Mouse (Mus musculus): ENCODE data around the gene Zfp810.

Zfp810 gene

DNA sequence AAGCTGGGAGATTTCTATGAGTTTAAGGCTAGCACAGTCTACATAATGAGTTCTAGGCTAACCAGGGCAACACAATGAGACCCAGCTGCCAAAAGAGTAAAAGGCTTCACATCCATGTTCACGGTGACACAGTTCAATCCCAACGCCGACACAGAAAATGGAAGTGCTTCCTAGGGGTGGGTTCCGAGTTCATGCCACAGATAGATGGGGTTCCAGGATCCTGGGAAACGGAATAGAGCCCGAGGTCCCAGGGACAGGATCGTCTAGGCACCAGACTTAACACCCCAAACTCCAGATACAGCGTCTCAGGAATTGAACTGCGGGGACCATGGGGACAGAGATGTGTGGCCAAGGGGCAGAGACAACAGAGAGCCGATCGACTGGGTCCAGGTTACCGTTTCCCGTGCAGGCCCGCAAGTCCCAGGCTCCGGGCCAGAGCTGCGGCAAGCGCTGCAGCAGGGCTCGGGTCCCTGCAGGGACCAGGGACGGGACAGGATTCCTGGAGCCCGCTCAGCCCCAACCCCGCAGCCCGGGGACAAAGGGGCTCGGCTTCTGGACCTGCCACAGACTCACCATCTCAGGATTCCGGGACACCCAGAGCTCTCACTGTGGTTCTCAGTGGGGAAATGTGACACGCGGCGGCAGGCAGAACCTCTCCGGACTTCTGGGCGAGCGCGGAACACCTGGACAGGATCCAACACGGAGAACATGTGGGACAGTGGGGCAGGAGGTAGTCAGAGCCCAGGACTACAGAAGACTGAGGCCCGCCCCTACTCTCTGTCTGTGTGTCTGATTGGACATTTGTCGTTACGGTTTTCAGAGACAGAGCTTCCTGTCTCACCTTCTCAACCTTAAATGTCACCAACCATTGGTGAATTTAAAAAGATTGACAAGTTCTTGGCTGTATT lies 48.0 kb downstream of the Zfp810 start, which contains the start of gene Zfp599:
Gene Zfp599 (minus strand): TSS at position 712 of the 908 bp plus-strand sequence.
- peak; percentile 49 for DNase-seq

DNA sequence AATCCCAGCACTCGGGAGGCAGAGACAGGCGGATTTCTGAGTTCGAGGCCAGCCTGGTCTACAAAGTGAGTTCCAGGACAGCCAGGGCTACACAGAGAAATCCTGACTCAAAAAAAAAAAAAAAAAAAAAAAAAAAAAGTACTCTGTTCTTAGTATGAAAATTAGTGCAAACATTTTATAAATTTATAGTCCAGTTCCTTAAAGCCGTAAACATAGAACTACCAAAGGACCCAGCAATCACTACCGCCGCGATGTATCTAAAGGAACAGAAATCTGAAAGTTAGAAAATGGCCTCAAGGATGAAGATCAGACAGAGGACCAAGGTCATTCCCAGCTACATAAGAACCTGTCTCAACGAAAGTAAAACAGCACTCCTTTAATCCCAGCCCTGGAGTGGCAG lies 48.7 kb downstream of the Zfp810 start:
- no peak for DNase-seq

DNA sequence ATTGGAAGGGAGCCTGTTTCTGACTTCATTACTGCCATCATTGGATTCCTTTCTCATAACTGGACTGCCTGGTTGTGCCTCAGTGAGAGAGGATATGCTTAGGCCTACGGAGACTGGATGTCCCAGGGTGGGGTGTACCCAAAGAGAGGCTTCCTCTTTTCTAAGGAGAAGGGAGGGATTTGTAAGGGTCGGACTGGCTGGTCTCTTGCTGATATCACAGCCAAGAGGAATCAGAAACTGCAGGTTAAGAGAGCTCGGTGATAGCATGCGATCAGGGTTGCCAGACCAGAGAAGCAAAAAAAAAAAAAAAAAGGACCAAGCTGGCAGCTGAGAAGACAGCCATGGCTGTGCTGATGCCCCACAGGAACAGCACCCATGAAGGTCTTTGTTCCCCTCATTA lies 50.9 kb downstream of the Zfp810 start:
- no peak for DNase-seq

DNA sequence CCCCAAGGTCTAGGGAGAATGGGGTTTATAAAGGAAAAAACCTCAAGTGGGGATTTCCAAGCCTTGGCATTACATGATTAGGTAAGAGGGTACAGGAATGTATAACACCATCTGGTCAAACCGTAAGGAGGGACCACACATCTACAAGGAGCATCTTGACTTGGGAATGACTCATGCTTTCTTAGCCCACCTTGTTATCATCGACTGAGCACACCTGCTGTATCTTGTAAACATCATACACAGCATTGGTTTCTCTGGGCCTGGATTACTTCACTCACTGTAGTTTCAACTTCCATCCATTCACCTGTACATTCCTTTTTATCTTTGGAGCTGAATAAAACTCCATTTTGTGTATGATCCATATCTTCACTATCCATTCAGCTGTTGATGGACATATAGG lies 63.2 kb downstream of the Zfp810 start:
- no peak for DNase-seq

- DNase-seq, result no peak
These were observed 67.4 kb downstream of the Zfp810 start for GRCm38 (mm10) chr9:22240001-22240400.

GRCm38 (mm10) chr9:22230556-22230955 lies 76.9 kb downstream of the Zfp810 start:
- DNase-seq, result peak; percentile 12

DNA sequence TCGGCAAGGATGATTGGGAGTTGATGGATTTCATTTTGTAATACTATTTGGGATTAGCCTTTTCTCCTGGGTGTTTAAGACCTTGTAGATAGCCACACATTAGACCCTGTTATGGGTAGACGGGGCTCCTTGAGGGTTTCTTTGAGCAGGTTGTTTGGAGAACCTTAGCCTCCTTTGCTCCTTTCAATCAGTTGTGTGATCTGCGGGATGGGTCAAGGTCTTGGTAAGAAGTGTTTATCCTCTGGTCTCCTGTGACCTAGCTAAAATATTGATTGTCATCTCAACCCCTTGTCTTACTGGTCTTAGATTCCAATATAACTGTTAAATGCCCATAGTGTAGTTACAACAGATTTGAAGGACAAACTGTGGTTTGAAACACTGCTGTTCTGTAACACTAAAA lies 77.4 kb downstream of the Zfp810 start:
- no peak for DNase-seq

GRCm38 (mm10) chr9:22229386-22230026 lies 77.9 kb downstream of the Zfp810 start:
- no peak for DNase-seq

DNA sequence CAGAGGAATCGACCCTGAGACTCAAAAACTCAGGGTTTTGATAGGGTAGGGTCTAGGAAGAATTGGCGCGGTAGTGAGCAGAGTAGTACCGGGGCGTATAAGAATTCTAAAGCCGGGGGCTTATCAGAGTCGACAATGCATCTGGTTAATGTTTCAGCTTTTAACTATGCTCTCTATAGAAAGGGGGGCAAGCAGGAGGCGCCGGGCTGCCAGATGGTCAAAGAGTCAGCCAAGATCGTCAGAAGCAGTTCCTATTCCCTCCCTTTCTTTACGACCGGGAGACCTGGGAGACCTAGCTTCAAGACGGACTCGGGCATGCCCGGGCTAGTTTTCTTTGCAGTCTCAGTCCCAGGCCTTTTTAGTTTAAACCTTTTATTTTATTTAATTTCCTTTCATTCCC lies 80.6 kb downstream of the Zfp810 start:
- peak; percentile 71 for DNase-seq

All from kidney, adult 9 months (tissue).